Mouse (Mus musculus): ENCODE results near the gene Rpl14. TPM values are rescaled to one million over a fixed set of nuclear protein-coding genes. Genes with fewer than 3 reads are reported as not detected.
"Not testable (repeated sequence)": the region's sequence is repeated elsewhere in the genome, so short reads cannot be mapped to it uniquely, and the experiment has no call there.

Rpl14 gene
- polyA plus RNA-seq (2014; fragmentation: Nextera tagmentation; extraction: Ambion mirVana): 1,178 and 1,306 TPM in 2 replicates

DNA sequence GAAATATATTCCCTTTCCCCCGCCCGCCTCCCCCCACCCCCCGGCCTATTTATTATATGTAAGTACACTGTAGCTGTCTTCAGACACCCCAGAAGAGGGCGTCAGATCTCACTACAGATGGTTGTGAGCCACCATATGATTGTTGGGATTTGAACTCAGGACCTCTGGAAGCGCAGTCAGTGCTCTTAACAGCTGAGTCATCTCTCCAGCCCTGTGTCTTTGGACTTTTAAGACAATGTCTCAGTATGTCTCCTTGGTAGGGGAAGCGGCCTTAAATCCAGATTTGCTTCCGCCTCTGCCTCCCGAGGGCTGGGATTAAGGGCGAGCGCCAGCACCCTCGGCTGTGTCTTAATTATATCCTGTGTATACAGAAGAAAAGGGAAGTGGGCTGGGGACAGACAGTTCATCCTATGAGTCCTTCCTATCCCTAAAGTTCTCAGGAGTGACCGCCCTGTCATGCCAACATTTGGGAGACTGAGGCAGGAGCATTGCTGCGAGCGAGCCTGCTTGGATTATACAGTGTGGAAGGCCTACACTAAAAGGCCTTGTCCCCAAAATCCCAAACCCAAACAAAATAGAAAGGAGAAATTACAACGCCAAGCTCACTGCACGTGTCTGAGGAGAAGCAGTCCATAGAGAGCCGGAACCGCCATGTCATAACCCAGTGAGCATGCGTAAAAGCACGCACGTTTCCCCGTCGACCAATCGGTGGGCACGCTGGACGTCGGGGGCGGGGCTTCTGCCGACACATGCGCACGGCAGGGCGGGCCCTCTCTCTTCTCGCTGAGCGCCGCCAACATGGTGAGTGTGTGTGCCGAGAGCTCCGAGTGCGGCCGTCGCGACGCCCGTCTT is at the start of gene Rpl14:
Gene Rpl14 (plus strand): TSS at position 704 of the 852 bp plus-strand sequence.
- 5% methylated on average over 43 of the region's 43 CpGs for WGBS
- H3K4me3 ChIP-seq (ENCODE audit: low read depth, low read length): peak within 1 kb of the TSS; percentile 91
- peak within 1 kb of the TSS; percentile 99 for H3K4me2 ChIP-seq
- ATAC-seq (replicated peaks; ENCODE audit: low FRiP score): peak; percentile 86
- peak within 1 kb of the TSS; percentile 90 for H3K27ac ChIP-seq (ENCODE audit: low read depth, low read length)
- peak within 1 kb of the TSS; percentile 96 for H3K9ac ChIP-seq (ENCODE audit: low read depth, low read length)
- peak; percentile 98 for DNase-seq (ENCODE audit: low spot score)
- no peaks in the 10 kb centered on the region for H3K27me3 ChIP-seq (replicated peaks; ENCODE audit: control insufficient read depth, insufficient read depth, low read length)
- peaks cover 18% of the 10 kb centered on the region for H3K4me1 ChIP-seq (replicated peaks; ENCODE audit: control insufficient read depth, insufficient read depth, low read length)
- H3K9me3 ChIP-seq (ENCODE audit: control insufficient read depth, low read length): 0 out of 2 replicates have a peak, but pooled peaks cover 2% of the 10 kb centered on the region
- H3K36me3 ChIP-seq (ENCODE audit: control insufficient read depth, insufficient read depth, low read length): peaks cover 33% of the 10 kb centered on the region

DNA sequence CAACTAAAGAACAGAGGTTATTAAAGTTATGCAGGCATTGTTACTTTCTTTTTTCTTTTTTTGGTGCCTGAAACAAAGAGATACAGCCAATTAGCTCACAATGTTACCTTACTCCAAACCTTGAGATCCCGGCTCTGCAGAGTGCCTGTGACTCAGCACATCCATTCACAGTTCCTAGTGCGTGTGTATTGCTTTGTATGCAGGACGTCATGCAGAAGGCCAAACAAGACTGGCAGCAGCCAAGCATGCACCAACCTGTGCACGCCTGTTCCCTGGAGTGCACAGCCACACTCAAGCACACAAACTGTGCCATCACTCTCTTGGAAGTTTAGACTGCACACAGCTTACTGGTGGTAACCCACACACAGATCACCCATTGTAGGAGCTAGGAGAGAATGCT is 44.0 kb upstream of the Rpl14 start:
- no peak for ATAC-seq (replicated peaks; ENCODE audit: low FRiP score)
- Histone ChIP-seq H3K27ac (ENCODE audit: low read depth, low read length) (no peak overlapping the region), H3K36me3 (ENCODE audit: control insufficient read depth, insufficient read depth, low read length) (no peaks in the 10 kb centered on the region), H3K27me3 (replicated peaks; ENCODE audit: control insufficient read depth, insufficient read depth, low read length) (no peaks in the 10 kb centered on the region), H3K9me3 (ENCODE audit: control insufficient read depth, low read length) (no peaks in the 10 kb centered on the region), H3K4me2 (no peak overlapping the region), H3K9ac (ENCODE audit: low read depth, low read length) (no peak overlapping the region), H3K4me1 (replicated peaks; ENCODE audit: control insufficient read depth, insufficient read depth, low read length) (no peaks in the 10 kb centered on the region), H3K4me3 (ENCODE audit: low read depth, low read length) (no peak overlapping the region)
- no peak for DNase-seq (ENCODE audit: low spot score)
- 65% methylated on average over 4 of the region's 4 CpGs for WGBS

DNA sequence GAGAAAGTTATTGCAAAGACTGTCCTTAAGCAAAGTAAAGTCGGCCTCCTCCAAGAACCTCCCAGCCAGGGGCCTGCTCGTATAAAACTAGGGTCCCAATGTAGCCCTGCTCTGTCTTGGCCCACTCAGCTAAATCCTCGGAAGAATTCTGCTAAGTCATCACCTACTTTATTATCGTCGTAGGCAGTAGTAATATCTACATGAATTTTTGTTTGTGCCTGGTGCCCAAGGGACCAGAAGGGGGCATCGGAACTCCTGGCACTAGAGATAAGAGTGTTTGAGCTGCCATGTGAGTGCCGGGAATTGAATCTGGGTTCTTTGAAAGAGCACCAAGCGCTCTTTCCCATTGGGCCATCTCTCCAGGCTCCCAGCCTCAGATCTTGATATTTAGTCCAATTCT is 43.3 kb upstream of the Rpl14 start:
- no peak for DNase-seq (ENCODE audit: low spot score)
- Histone ChIP-seq H3K27me3 (replicated peaks; ENCODE audit: control insufficient read depth, insufficient read depth, low read length) (no peaks in the 10 kb centered on the region), H3K4me1 (replicated peaks; ENCODE audit: control insufficient read depth, insufficient read depth, low read length) (no peaks in the 10 kb centered on the region), H3K4me2 (no peak overlapping the region), H3K27ac (ENCODE audit: low read depth, low read length) (no peak overlapping the region), H3K9me3 (ENCODE audit: control insufficient read depth, low read length) (no peaks in the 10 kb centered on the region), H3K36me3 (ENCODE audit: control insufficient read depth, insufficient read depth, low read length) (no peaks in the 10 kb centered on the region), H3K9ac (ENCODE audit: low read depth, low read length) (no peak overlapping the region), H3K4me3 (ENCODE audit: low read depth, low read length) (no peak overlapping the region)
- WGBS: 86% methylated on average over 8 of the region's 8 CpGs
- ATAC-seq (replicated peaks; ENCODE audit: low FRiP score): no peak

DNA sequence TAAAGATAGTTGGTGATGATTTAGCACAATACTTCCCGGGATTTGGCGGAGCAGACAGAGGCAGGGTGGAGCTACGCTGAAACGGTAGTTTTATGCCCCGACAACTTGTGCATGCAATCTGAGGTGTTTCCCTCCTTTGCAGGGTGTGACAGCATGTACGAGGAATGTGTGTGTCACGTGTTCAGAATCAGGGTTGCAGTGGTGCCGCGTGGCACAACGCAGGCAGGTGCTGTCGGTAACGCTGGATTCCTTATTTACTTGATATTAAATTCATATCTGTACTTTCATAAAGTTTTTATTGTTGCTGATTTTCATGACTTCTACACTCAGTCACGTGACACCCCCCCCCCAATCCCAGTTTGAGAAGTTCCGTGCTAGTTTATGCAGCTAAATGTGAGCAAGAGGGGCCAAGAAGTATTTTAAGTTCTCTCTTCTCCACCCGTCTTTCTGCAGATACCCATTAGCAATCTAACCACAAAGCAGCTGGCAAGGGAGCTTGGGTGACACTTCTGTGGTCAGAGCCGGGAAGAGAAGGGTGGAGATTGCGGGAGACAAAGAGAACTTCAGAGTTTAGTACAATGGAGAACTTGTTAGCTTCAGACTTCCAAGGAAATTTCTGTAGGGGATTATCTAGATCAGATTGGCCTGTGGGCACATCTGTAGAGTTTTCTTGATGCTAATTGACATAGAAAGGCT is 42.3 kb upstream of the Rpl14 start:
- ATAC-seq (replicated peaks; ENCODE audit: low FRiP score): no peak
- WGBS: 74% methylated on average over 17 of the region's 17 CpGs

DNA sequence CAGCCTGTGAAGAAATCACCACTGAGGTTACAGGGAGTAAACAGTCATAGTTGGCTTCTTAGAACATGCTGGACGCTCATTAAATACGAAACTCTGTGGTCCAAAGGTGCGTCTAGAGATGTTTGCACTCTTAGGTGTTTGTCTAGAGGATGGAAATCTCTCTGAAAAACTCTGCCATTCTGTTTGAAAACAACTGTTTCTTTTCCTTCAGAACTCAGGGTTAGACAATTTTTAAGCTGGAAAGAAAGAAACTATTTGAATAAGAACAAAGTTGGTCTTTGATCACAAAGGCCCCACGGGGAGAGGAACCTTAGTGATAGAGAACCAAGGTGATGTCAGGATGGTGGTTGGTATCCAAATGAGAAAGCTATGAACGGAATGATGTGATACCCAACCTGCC is 40.8 kb upstream of the Rpl14 start:
- WGBS: 82% methylated on average over 5 of the region's 5 CpGs
- no peak overlapping the region for H3K27ac ChIP-seq (ENCODE audit: low read depth, low read length)
- H3K27me3 ChIP-seq (replicated peaks; ENCODE audit: control insufficient read depth, insufficient read depth, low read length): no peaks in the 10 kb centered on the region
- no peaks in the 10 kb centered on the region for H3K4me1 ChIP-seq (replicated peaks; ENCODE audit: control insufficient read depth, insufficient read depth, low read length)
- no peaks in the 10 kb centered on the region for H3K9me3 ChIP-seq (ENCODE audit: control insufficient read depth, low read length)
- DNase-seq (ENCODE audit: low spot score) (no peak), ATAC-seq (replicated peaks; ENCODE audit: low FRiP score) (no peak)
- H3K4me3 ChIP-seq (ENCODE audit: low read depth, low read length): no peak overlapping the region
- no peak overlapping the region for H3K4me2 ChIP-seq
- H3K9ac ChIP-seq (ENCODE audit: low read depth, low read length): no peak overlapping the region
- H3K36me3 ChIP-seq (ENCODE audit: control insufficient read depth, insufficient read depth, low read length): no peaks in the 10 kb centered on the region

More for the DNA sequence above, 42.3 kb upstream of the Rpl14 start:
- no peak overlapping the region for H3K9ac ChIP-seq (ENCODE audit: low read depth, low read length)
- H3K36me3 ChIP-seq (ENCODE audit: control insufficient read depth, insufficient read depth, low read length): no peaks in the 10 kb centered on the region
- no peak for DNase-seq (ENCODE audit: low spot score)
- no peaks in the 10 kb centered on the region for H3K9me3 ChIP-seq (ENCODE audit: control insufficient read depth, low read length)
- H3K27ac ChIP-seq (ENCODE audit: low read depth, low read length): no peak overlapping the region
- no peaks in the 10 kb centered on the region for H3K4me1 ChIP-seq (replicated peaks; ENCODE audit: control insufficient read depth, insufficient read depth, low read length)
- no peak overlapping the region for H3K4me3 ChIP-seq (ENCODE audit: low read depth, low read length)
- H3K4me2 ChIP-seq: no peak overlapping the region
- H3K27me3 ChIP-seq (replicated peaks; ENCODE audit: control insufficient read depth, insufficient read depth, low read length): no peaks in the 10 kb centered on the region

DNA sequence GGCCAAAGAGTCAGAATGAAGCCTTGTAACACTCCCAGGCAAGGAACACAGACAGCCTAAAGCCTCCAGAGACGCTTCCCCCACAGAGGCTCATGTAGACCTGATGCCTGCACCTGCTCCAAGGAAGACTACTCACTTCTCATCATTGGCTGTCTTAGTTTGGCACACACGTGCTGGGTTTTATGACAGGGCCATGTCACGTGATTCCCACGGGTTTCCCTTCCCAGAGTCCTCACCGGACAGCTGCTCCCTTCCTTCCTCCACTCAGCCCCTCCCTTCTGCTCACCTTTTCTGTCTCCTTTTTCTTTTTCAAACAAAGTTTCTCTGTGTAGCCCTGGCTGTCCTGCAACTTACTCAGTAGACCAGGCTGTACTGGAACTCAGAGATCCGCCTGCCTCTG is 39.2 kb upstream of the Rpl14 start:
- Histone ChIP-seq H3K27me3 (replicated peaks; ENCODE audit: control insufficient read depth, insufficient read depth, low read length) (no peaks in the 10 kb centered on the region), H3K27ac (ENCODE audit: low read depth, low read length) (no peak overlapping the region), H3K9me3 (ENCODE audit: control insufficient read depth, low read length) (no peaks in the 10 kb centered on the region), H3K36me3 (ENCODE audit: control insufficient read depth, insufficient read depth, low read length) (no peaks in the 10 kb centered on the region), H3K4me2 (no peak overlapping the region), H3K4me1 (replicated peaks; ENCODE audit: control insufficient read depth, insufficient read depth, low read length) (no peaks in the 10 kb centered on the region), H3K9ac (ENCODE audit: low read depth, low read length) (no peak overlapping the region), H3K4me3 (ENCODE audit: low read depth, low read length) (no peak overlapping the region)
- no peak for ATAC-seq (replicated peaks; ENCODE audit: low FRiP score)
- WGBS: 80% methylated on average over 6 of the region's 6 CpGs
- no peak for DNase-seq (ENCODE audit: low spot score)

DNA sequence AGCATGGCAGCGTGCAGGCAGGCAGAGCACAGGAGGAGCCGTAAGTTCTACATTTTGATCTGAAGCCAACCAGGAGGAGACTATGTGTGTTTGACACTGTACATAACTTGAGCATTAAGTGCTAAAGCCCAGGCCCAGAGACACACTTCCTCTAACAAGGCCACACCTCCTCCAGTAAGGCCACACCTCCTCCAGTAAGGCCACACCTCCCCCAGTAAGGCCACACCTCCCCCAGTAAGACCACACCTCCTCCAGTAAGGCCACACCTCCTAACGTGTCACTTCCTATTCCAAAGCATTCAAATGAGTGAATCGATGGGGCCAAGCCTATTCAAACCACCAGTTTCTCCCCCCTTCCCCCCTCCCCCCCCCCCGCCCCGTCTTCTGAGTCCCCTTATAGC is 38.6 kb upstream of the Rpl14 start:
- Histone ChIP-seq H3K9me3 (ENCODE audit: control insufficient read depth, low read length) (no peaks in the 10 kb centered on the region), H3K9ac (ENCODE audit: low read depth, low read length) (no peak overlapping the region), H3K4me3 (ENCODE audit: low read depth, low read length) (no peak overlapping the region), H3K4me2 (no peak overlapping the region), H3K27ac (ENCODE audit: low read depth, low read length) (no peak overlapping the region), H3K27me3 (replicated peaks; ENCODE audit: control insufficient read depth, insufficient read depth, low read length) (no peaks in the 10 kb centered on the region), H3K4me1 (replicated peaks; ENCODE audit: control insufficient read depth, insufficient read depth, low read length) (no peaks in the 10 kb centered on the region), H3K36me3 (ENCODE audit: control insufficient read depth, insufficient read depth, low read length) (no peaks in the 10 kb centered on the region)
- WGBS: 88% methylated on average over 6 of the region's 6 CpGs
- DNase-seq (ENCODE audit: low spot score): no peak
- no peak for ATAC-seq (replicated peaks; ENCODE audit: low FRiP score)

DNA sequence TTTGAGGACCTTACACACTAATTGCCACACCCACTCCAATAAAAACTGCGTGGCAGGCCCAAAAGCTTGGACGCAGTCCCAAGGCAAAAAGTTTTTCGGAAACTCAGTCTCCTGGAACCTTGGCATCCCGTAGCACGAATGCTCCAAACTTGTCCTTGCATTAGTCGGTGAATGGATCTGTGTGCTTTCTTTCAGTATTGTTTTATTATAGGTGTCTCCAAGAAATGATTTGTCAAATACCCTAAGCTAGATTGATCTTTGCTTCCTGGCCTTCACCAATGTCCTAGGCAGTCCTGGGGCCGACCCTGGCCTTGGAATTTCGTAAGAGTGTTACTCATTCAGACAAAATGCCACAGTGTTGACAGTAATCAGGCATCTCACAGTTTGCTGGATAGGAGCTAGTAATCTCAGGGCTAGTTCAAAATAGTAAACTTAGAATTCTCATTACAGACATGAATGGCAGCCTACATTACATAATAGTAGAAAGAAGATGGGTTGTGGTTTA is 37.7 kb upstream of the Rpl14 start:
- not testable (repeated sequence) for H3K4me1 ChIP-seq (replicated peaks; ENCODE audit: control insufficient read depth, insufficient read depth, low read length); H3K36me3 ChIP-seq (ENCODE audit: control insufficient read depth, insufficient read depth, low read length); H3K27ac ChIP-seq (ENCODE audit: low read depth, low read length); H3K27me3 ChIP-seq (replicated peaks; ENCODE audit: control insufficient read depth, insufficient read depth, low read length); H3K9ac ChIP-seq (ENCODE audit: low read depth, low read length); ATAC-seq (replicated peaks; ENCODE audit: low FRiP score); H3K4me3 ChIP-seq (ENCODE audit: low read depth, low read length); H3K4me2 ChIP-seq; H3K9me3 ChIP-seq (ENCODE audit: control insufficient read depth, low read length); DNase-seq (ENCODE audit: low spot score)
- WGBS: 91% methylated on average over 8 of the region's 8 CpGs

Measured in liver, embryonic 11.5 days (tissue).